Mouse (Mus musculus) midbrain, embryonic 13.5 days (tissue): ENCODE measurements around the gene Sri. TPM values are rescaled to one million over a fixed set of nuclear protein-coding genes. Genes with fewer than 3 reads are reported as not detected.
"Not testable (repeated sequence)": the region's sequence is repeated elsewhere in the genome, so short reads cannot be mapped to it uniquely, and the experiment has no call there.

Experiments used
- ATAC-seq: fragments of 200-750 bp; cut with Nextera tagmentation; 2 replicates; pipeline ENCODE4 v1.8.0; 2017; ENCODE audit warnings: mild to moderate bottlenecking, moderate TSS enrichment, moderate library complexity
- H3K27ac ChIP-seq: fragments of 300-500 bp; sonication (generic); 2 replicates; pipeline ENCODE4 v1.5.1; 2015; ENCODE audit warnings: inconsistent platforms, mild to moderate bottlenecking, moderate library complexity
- H3K27me3 ChIP-seq: fragments of 300-500 bp; sonication (generic); 2 replicates; pipeline ENCODE4 v1.6.1; 2015; ENCODE audit warnings: mild to moderate bottlenecking, inconsistent platforms
- H3K36me3 ChIP-seq: fragments of 300-500 bp; sonication (generic); 2 replicates; pipeline ENCODE4 v1.6.1; 2015; ENCODE audit warnings: mild to moderate bottlenecking, inconsistent platforms
- H3K4me1 ChIP-seq: fragments of 300-500 bp; sonication (generic); replicated peaks from 2 replicates; pipeline ENCODE4 v1.6.1; 2015; ENCODE audit warnings: inconsistent platforms
- H3K4me2 ChIP-seq: fragments of 300-500 bp; sonication (generic); replicated peaks from 2 replicates; pipeline ENCODE4 v1.6.1; 2015; ENCODE audit warnings: moderate library complexity, mild to moderate bottlenecking, inconsistent platforms
- H3K4me3 ChIP-seq: fragments of 300-500 bp; sonication (generic); replicated peaks from 2 replicates; pipeline ENCODE4 v1.5.1; 2015; ENCODE audit warnings: mild to moderate bottlenecking, inconsistent platforms
- H3K9ac ChIP-seq: fragments of 300-500 bp; sonication (generic); replicated peaks from 2 replicates; pipeline ENCODE4 v1.6.1; 2015; ENCODE audit warnings: mild to moderate bottlenecking, inconsistent platforms
- H3K9me3 ChIP-seq: fragments of 300-500 bp; sonication (generic); 2 replicates; pipeline ENCODE4 v1.6.1; 2016; ENCODE audit warnings: mild to moderate bottlenecking, inconsistent platforms
- WGBS: fragments of 180-500 bp; shearing (Covaris S2); methylation state at CpG from one replicate; pipeline ENCODE4 v1.1.7; 2015; 5-methylcytosine and 5-hydroxymethylcytosine counted together
- polyA plus RNA-seq: library from polyadenylated mRNA; unstranded; fragments of >200 nt; fragmentation: Nextera tagmentation; extraction: Ambion mirVana; gene quantifications from 2 replicates; pipeline ENCODE4 v1.2.1, GENCODE M21; 2015

Sri gene
- polyA plus RNA-seq = 137 and 149 TPM in 2 replicates

DNA sequence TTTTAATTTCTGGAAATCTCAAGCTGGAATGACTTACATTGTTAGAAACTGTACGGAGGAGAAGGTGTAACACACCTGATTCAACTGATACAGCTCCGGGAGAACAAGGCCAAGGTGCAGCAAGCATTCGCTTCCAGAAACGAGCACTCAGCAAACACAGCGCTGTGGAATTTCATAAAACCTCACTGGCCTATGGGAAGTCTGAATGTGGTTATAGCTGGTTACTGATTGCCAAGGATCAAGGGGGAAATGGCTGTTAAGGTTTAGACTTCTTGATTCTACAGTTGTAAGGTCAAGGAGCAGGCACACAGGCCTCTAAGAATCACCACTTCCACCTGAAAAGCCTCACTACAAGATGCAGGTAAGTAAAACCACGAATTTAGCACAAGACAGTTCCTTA, at the start of gene Sri:
Gene Sri (plus strand): TSS at position 224 of the 400 bp plus-strand sequence.
- Histone ChIP-seq H3K9ac (no peak within 1 kb of the TSS), H3K4me3 (no peak within 1 kb of the TSS)
- WGBS = 91% methylated on average over 6 of the region's 6 CpGs

DNA sequence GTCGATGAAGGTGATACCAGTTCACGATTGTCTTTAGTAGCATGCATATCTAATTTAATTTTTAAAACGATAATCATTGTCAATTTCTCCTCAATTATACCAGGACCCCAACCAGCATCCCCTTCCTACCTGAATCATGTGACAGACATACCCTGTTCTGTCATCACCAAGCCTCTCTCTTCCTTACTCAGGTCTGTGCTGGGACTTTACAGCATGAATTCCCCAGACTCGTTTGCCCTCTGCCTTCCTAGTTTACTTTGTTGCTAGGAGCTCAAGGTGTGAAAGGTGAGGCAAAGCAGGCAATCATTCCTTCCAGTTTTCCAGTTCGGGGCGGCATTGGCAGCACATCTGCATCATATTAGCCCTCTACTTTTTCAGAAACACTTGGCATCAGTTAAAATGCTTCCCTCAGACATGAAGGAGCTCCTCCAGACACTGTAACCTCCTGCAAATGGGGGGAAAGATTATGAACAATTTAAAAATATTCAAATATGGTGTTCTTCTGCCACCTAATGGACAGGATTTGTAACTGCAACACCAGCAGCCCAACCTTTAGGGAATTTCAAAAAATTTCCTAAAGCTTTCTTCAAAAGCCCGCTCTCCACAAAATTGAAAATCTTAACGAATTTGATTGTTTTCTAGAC, 49.4 kb upstream of the Sri start:
- no peak overlapping the region for H3K9ac ChIP-seq
- no peak overlapping the region for H3K4me3 ChIP-seq
- no peaks in the 10 kb centered on the region for H3K36me3 ChIP-seq
- H3K9me3 ChIP-seq = no peaks in the 10 kb centered on the region
- H3K27me3 ChIP-seq = no peaks in the 10 kb centered on the region
- 58% methylated on average over 8 of the region's 8 CpGs for WGBS
- H3K4me2 ChIP-seq = no peak overlapping the region
- H3K27ac ChIP-seq = no peak overlapping the region
- no peaks in the 10 kb centered on the region for H3K4me1 ChIP-seq
- ATAC-seq = peak; percentile 68

More for the DNA sequence above, at the start of gene Sri:
- Histone ChIP-seq H3K27me3 (no peaks in the 10 kb centered on the region), H3K4me2 (no peak within 1 kb of the TSS), H3K27ac (no peak within 1 kb of the TSS), H3K36me3 (no peaks in the 10 kb centered on the region), H3K9me3 (no peaks in the 10 kb centered on the region), H3K4me1 (no peaks in the 10 kb centered on the region)
- no peak for ATAC-seq

GRCm38 (mm10) chr5:7997086-7997485, 48.8 kb upstream of the Sri start:
- Histone ChIP-seq H3K4me3 (no peak overlapping the region), H3K4me1 (no peaks in the 10 kb centered on the region), H3K36me3 (no peaks in the 10 kb centered on the region), H3K4me2 (no peak overlapping the region), H3K9ac (no peak overlapping the region), H3K9me3 (no peaks in the 10 kb centered on the region), H3K27me3 (no peaks in the 10 kb centered on the region), H3K27ac (no peak overlapping the region)
- 96% methylated on average over 2 of the region's 2 CpGs for WGBS
- ATAC-seq = no peak

- no peak overlapping the region for H3K9ac ChIP-seq
- H3K9me3 ChIP-seq = no peaks in the 10 kb centered on the region
- H3K27me3 ChIP-seq = no peaks in the 10 kb centered on the region
- no peak for ATAC-seq
- no peaks in the 10 kb centered on the region for H3K36me3 ChIP-seq
- 88% methylated on average over 10 of the region's 10 CpGs for whole genome bisulfite sequencing
- H3K4me1 ChIP-seq = no peaks in the 10 kb centered on the region
- no peak overlapping the region for H3K4me3 ChIP-seq
- no peak overlapping the region for H3K27ac ChIP-seq
- no peak overlapping the region for H3K4me2 ChIP-seq
Measured at GRCm38 (mm10) chr5:8000466-8000865, 45.4 kb upstream of the Sri start.

GRCm38 (mm10) chr5:8002827-8003226, 43.1 kb upstream of the Sri start:
- H3K4me2 ChIP-seq = no peak overlapping the region
- no peak overlapping the region for H3K9ac ChIP-seq
- ATAC-seq = no peak
- H3K36me3 ChIP-seq = no peaks in the 10 kb centered on the region
- no peak overlapping the region for H3K27ac ChIP-seq
- H3K4me1 ChIP-seq = no peaks in the 10 kb centered on the region
- no peak overlapping the region for H3K4me3 ChIP-seq
- H3K27me3 ChIP-seq = no peaks in the 10 kb centered on the region
- no peaks in the 10 kb centered on the region for H3K9me3 ChIP-seq

- H3K9ac ChIP-seq = no peak overlapping the region
- H3K4me1 ChIP-seq = no peaks in the 10 kb centered on the region
- no peak overlapping the region for H3K4me2 ChIP-seq
- no peak for ATAC-seq
- no peak overlapping the region for H3K27ac ChIP-seq
- WGBS = 80% methylated on average over 3 of the region's 3 CpGs
- H3K36me3 ChIP-seq = no peaks in the 10 kb centered on the region
- H3K9me3 ChIP-seq = no peaks in the 10 kb centered on the region; the same call in 1 of the 2 replicates
- H3K4me3 ChIP-seq = no peak overlapping the region
- no peaks in the 10 kb centered on the region for H3K27me3 ChIP-seq
Measured at GRCm38 (mm10) chr5:8013276-8013675, 32.6 kb upstream of the Sri start.

DNA sequence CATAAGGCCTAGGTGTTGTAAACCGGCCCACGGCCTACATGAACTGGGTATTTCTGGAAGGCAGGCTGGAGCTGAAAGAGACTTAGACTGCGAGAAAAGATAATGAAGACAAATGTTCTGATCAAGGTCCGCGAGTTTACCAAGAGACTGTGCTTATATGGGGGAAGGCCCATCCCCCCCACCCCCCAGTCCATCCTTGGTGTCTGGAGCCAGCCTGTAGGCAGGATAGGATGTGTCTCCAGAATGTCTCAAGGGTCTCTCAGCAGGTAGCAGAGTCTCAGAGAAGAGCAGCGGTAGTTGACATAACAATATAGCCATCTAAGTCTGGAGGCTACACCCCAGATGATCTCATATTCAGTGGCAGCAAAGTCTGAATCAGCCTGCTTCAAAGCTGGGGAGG, 11.3 kb upstream of the Sri start:
- 93% methylated on average over 6 of the region's 6 CpGs for WGBS
- not testable (repeated sequence) for ATAC-seq, H3K27ac ChIP-seq, H3K4me2 ChIP-seq, H3K9me3 ChIP-seq, H3K4me3 ChIP-seq, H3K9ac ChIP-seq, H3K36me3 ChIP-seq, H3K27me3 ChIP-seq, H3K4me1 ChIP-seq

DNA sequence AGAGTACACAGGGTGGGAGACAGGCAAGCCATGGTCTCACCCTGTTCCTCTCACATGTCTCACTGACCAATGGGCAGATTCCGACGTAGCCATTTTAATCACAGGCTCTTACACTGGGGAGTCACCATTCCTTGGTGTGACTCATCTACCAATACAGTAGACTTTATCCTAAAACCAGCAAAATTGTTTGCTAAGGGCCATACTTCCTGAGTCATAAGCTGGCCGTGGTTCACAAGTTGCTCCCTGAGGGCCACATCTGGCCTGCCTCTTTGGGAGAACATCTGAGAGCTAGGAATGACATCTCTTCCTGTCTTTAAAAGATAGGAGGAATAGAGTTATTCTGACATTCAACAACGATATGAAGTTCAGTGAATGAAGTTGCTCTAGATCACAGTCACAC, 7.9 kb downstream of the Sri start:
- no peak overlapping the region for H3K4me3 ChIP-seq
- no peaks in the 10 kb centered on the region for H3K9me3 ChIP-seq
- peaks cover 17% of the 10 kb centered on the region for H3K4me1 ChIP-seq
- no peak for ATAC-seq
- H3K27ac ChIP-seq = no peak overlapping the region
- H3K27me3 ChIP-seq = no peaks in the 10 kb centered on the region
- no peak overlapping the region for H3K4me2 ChIP-seq
- H3K9ac ChIP-seq = no peak overlapping the region
- 94% methylated on average over 4 of the region's 4 CpGs for WGBS
- H3K36me3 ChIP-seq = no peaks in the 10 kb centered on the region

- Histone ChIP-seq H3K9ac (peak overlapping the region; percentile 84), H3K4me2 (peak overlapping the region; percentile 65), H3K27ac (no peak overlapping the region), H3K9me3 (no peaks in the 10 kb centered on the region), H3K27me3 (no peaks in the 10 kb centered on the region), H3K36me3 (peaks cover 13% of the 10 kb centered on the region), H3K4me3 (peak overlapping the region; percentile 76), H3K4me1 (peaks cover 17% of the 10 kb centered on the region)
- ATAC-seq = peak; percentile 51
- WGBS = 41% methylated on average over 8 of the region's 8 CpGs
Measured at GRCm38 (mm10) chr5:8055721-8056129, 9.8 kb downstream of the Sri start.

DNA sequence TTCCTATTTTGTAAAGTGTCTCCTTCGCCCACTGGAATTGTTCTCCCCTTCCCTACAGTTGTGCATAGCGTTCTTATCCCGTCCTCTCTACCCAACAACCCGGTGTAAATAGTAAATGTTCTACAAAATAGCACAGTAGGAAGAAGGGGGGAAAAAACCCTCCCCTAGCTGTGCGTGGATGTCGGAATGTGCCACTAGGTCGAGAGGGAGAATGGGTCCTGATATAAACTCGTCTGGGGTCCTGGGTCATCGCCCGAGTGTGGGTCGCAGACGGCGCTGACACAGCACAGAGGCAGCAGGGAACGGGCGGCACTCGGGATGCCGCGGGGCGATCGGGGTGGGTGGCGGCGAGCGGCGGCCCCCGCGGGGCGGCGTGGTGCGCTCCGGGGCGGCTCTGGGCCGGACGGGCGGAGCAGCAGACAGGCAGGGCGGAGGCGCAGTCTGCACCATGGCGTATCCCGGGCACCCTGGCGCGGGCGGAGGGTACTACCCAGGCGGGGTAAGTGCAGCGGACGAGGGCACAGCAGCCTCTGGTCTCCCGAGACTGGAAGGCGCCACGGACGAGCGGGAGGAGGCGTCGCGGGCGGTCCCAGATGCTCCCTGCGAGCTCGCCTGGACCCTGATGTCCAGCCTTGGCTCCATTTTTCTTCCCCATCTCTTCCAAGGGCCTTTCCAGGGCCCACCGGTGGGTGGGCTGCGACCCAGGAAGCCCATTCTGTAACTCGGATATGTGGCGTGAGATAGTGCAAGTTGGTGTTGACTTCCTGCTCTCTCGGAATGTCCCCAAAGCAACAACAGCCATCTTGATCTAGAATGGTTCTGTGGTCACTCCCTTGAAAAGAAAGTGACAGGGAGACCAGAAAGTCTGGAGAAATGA, 10.5 kb downstream of the Sri start:
- H3K4me2 ChIP-seq = peak overlapping the region; percentile 65
- peaks cover 17% of the 10 kb centered on the region for H3K4me1 ChIP-seq
- peak overlapping the region; percentile 67 for H3K27ac ChIP-seq
- no peaks in the 10 kb centered on the region for H3K9me3 ChIP-seq
- under 1% methylated on average over 60 of the region's 60 CpGs for WGBS
- no peaks in the 10 kb centered on the region for H3K27me3 ChIP-seq
- H3K9ac ChIP-seq = peak overlapping the region; percentile 84
- H3K4me3 ChIP-seq = peak overlapping the region; percentile 76
- peak; percentile 99 for ATAC-seq
- H3K36me3 ChIP-seq = peaks cover 19% of the 10 kb centered on the region

DNA sequence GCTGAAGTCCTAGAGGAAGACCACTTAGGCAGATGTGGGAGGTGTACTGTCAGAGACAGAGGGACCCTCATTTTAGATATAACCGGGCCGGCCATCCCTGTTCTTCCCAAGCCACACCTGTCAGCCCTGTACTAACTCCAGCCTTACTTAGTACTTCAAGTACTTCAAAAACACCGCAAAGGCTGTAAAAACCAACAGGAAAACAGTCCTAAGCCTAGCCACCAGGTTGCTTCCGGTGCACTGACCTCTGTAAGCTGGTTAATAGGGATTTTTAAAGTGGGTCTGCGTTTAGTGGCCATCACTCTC, 11.1 kb downstream of the Sri start:
- H3K27ac ChIP-seq = no peak overlapping the region
- peak; percentile 39 for ATAC-seq
- no peaks in the 10 kb centered on the region for H3K9me3 ChIP-seq
- peaks cover 23% of the 10 kb centered on the region for H3K36me3 ChIP-seq
- H3K4me1 ChIP-seq = peaks cover 17% of the 10 kb centered on the region
- peak overlapping the region; percentile 65 for H3K4me2 ChIP-seq
- peak overlapping the region; percentile 84 for H3K9ac ChIP-seq
- no peaks in the 10 kb centered on the region for H3K27me3 ChIP-seq
- peak overlapping the region; percentile 76 for H3K4me3 ChIP-seq
- WGBS = 72% methylated on average over 5 of the region's 5 CpGs

DNA sequence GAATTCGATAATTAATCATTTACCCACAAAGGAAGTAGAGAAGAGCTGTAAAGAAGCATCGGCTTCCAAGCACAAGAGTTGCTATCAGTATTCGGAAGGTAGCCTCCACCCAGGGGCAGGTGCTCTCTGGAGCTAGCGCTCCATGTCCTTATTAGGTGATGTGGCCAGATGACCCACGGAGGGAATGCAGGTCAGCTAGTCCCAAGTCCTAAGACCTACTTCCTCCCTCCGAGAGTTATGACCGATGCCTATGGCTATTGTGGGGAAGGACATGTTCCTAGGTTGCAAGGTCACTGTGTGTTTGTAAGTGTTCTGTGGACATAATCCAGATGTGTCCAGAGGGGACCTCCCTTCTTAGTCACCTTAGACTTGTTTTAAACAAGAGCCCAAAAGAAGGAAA, 12.2 kb downstream of the Sri start:
- no peak overlapping the region for H3K27ac ChIP-seq
- ATAC-seq = no peak
- no peaks in the 10 kb centered on the region for H3K9me3 ChIP-seq
- no peak overlapping the region for H3K9ac ChIP-seq
- H3K4me2 ChIP-seq = no peak overlapping the region
- no peak overlapping the region for H3K4me3 ChIP-seq
- WGBS = 94% methylated on average over 7 of the region's 7 CpGs
- peaks cover 28% of the 10 kb centered on the region for H3K36me3 ChIP-seq
- H3K27me3 ChIP-seq = no peaks in the 10 kb centered on the region
- peaks cover 17% of the 10 kb centered on the region for H3K4me1 ChIP-seq
